Mouse (Mus musculus) CD4-positive helper T cell, adult 2 months (primary cell): ENCODE results near the gene Ccdc172.

ENCODE experiments used
- DNase-seq: peaks from one replicate; pipeline ENCODE4 v3.0.0-alpha.2; 2012; ENCODE audit warnings: low read depth, missing footprints, low spot score

The Ccdc172 gene

GRCm38 (mm10) chr19:58571566-58571965, 59.8 kb downstream of the Ccdc172 start:
- no peak for DNase-seq

- DNase-seq, result no peak
These were observed 60.8 kb downstream of the Ccdc172 start for GRCm38 (mm10) chr19:58572429-58573071.

DNA sequence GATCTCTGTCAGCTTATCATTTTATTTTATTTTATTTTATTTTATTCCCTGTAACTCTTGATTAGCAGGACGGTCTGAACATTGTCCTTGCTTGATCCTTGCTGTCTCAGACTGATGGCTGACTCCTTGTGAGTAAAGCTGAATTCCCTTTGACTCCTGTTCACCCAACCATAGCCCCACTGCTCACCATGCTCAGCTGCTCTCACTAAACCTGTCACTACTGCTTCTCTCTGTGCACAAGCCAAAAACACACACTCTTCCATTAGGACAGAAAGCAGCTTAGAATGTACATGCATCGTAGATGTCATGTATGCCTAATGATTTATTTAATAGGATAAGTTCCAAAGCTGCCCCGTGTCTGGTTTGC, 61.3 kb downstream of the Ccdc172 start:
- no peak for DNase-seq

GRCm38 (mm10) chr19:58582018-58582417, 70.2 kb downstream of the Ccdc172 start:
- no peak for DNase-seq

GRCm38 (mm10) chr19:58582956-58583355, 71.2 kb downstream of the Ccdc172 start:
- no peak for DNase-seq

DNA sequence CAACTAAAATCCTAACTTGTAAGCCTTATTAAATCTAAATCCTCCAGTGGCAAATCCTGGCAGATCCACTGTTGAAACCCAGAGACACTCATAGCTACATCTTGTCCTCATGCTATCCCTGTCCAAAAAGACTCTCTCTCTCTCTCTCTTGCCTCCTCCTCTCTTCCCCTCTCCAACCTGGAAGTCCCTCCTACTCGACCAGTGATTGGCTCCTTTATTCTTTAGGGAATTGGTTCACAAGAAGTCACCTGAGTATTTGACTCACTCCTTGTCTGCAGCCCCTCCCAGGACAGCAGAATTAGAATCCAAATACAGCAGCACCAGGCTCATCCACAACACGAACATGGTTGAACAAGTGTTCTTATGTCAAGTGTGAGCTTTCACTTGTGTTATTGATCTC, 74.3 kb downstream of the Ccdc172 start:
- DNase-seq, result no peak

DNA sequence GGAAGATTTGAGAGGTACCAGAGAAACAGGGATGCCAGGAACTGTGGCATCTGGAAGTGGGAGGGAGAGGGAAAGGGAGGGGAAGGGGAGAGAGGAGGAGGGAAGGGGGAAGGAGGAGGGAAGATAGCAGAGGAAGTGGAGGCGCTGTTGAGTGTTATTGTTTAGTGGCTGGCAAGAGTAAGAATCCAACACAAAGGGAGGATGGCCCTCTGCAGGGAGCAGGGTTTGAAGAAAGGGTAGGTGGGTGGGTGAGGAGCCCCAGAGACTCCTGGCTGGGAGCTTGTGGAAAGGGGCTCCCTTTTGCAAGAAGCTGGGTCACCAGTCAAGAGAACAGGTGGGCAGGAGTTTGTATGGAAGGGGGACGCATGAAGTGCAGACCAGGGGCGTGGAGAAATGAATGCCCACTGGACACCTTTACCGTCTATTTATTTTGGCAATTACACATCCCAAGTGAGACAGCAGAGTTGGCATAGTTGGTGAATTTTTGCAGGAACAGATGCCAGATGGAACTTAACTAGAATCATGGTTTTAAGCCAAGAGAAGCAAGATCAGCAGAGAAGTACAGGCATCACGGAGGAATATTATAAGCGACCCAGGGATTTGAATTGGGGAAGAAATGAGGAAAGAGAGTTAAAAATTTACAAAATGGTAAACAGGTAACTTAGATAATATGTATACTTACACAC, 78.6 kb downstream of the Ccdc172 start:
- no peak for DNase-seq

- DNase-seq, result no peak
These were observed 88.6 kb downstream of the Ccdc172 start for GRCm38 (mm10) chr19:58600381-58600780.
